Mouse (Mus musculus) heart, postnatal 0 days (tissue): ENCODE measurements around the gene Krtap5-1. TPM values are rescaled to one million over a fixed set of nuclear protein-coding genes. Genes with fewer than 3 reads are reported as not detected.

Source experiments
- ATAC-seq: fragments of 200-750 bp; cut with Nextera tagmentation; 2 replicates; pipeline ENCODE4 v1.8.0; 2017; ENCODE audit warnings: low read depth, moderate number of reproducible peaks, moderate library complexity; ENCODE audit not compliant: insufficient read depth
- DNase-seq: peaks from one replicate; pipeline ENCODE4 v3.0.0-alpha.2; 2016; ENCODE audit warnings: low spot score
- H3K27ac ChIP-seq: fragments of 300-500 bp; sonication (generic); 2 replicates; pipeline ENCODE4 v1.5.1; 2014; ENCODE audit warnings: low read depth, mild to moderate bottlenecking
- H3K27me3 ChIP-seq: fragments of 300-500 bp; sonication (generic); 2 replicates; pipeline ENCODE4 v1.6.1; 2014; ENCODE audit warnings: low read length, mixed read lengths; ENCODE audit not compliant: control insufficient read depth, insufficient read depth
- H3K36me3 ChIP-seq: fragments of 300-500 bp; sonication (generic); replicated peaks from 2 replicates; pipeline ENCODE4 v1.6.1; 2014; ENCODE audit warnings: low read length, mixed read lengths; ENCODE audit not compliant: control insufficient read depth, insufficient read depth
- H3K4me1 ChIP-seq: fragments of 300-500 bp; sonication (generic); 2 replicates; pipeline ENCODE4 v1.6.1; 2014; ENCODE audit warnings: antibody characterized with exemption; ENCODE audit not compliant: control insufficient read depth, insufficient read depth
- H3K4me2 ChIP-seq: fragments of 300-500 bp; sonication (generic); 2 replicates; pipeline ENCODE4 v1.6.1; 2014; ENCODE audit warnings: low read depth, mild to moderate bottlenecking, low read length, moderate library complexity
- H3K4me3 ChIP-seq: fragments of 300-500 bp; sonication (generic); 2 replicates; pipeline ENCODE4 v1.5.1; 2014; ENCODE audit warnings: low read depth, low read length
- H3K9ac ChIP-seq: fragments of 300-500 bp; sonication (generic); replicated peaks from 2 replicates; pipeline ENCODE4 v1.6.1; 2014; ENCODE audit warnings: low read depth, low read length, mixed read lengths
- H3K9me3 ChIP-seq: fragments of 300-500 bp; sonication (generic); replicated peaks from 2 replicates; pipeline ENCODE4 v1.6.1; 2016; ENCODE audit warnings: low read length; ENCODE audit not compliant: control insufficient read depth
- CTCF ChIP-seq: IDR thresholded peaks from 2 replicates; pipeline ENCODE4 v1.5.1; 2016; ENCODE audit warnings: antibody characterized with exemption, control low read depth, low read depth
- EP300 ChIP-seq: IDR thresholded peaks from 2 replicates; pipeline ENCODE4 v1.6.1; 2016; ENCODE audit warnings: antibody characterized with exemption, low read depth
- WGBS: fragments of 180-500 bp; shearing (Covaris S2); extraction: QIAGEN DNeasy Blood & Tissue Kit; methylation state at CpG from one replicate; pipeline ENCODE4 v1.1.7; 2014; 5-methylcytosine and 5-hydroxymethylcytosine counted together
- polyA plus RNA-seq: library from polyadenylated mRNA; unstranded; fragments of >200 nt; fragmentation: Nextera tagmentation; extraction: Ambion mirVana; gene quantifications from 2 replicates; pipeline ENCODE4 v1.2.1, GENCODE M21; 2015
- total RNA-seq: library from RNA; depleted of rRNA; stranded (reverse); fragments of >200 nt; gene quantifications from 2 replicates; pipeline ENCODE4 v1.2.3, GENCODE M21; 2014; ENCODE audit warnings: low replicate concordance; rRNA removed

The Krtap5-1 gene
- total and polyA plus RNA-seq, 2 experiments from 2014 or later, result not detected

DNA sequence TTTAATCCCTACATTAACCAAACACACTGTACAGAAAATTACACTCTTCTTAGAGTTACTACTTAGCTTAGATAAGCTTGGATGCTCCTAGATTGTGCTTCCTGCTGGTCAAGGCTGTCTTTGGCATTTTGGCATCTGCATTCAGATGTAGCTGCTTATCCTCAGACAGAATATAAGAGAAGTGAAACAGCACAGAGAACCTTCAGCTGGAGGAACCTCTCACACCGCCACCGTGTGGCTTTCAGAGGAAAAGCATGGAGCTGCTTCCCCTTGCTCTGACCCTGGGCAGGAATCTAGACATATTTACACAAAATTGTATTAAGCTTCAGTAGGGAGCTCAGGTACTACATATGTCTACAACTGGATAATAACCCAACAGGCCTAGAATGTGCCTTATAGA lies 41.4 kb downstream of the Krtap5-1 start:
- WGBS, result 0% methylated on average over 2 of the region's 2 CpGs
- no peaks in the 10 kb centered on the region for H3K27me3 ChIP-seq

DNA sequence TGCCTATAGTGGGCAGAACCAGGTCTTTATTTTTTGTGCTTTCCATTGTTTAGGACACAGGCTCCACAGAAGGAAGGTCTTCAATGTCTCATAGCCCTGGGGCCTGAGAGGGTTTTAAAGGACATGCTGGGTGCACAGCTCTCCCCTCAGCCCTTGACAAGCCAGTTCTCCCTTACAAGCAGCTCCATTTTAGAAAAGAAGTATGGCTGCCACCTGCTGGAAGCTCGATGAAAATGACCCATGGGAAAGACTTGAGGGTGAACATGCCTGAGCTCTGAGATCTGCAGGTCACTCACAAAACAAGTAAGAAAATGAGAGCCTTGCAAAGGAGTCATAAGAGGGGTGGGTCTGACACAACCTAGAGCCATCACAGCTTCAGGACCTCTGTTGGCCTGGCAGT lies 47.1 kb downstream of the Krtap5-1 start:
- no peaks in the 10 kb centered on the region for H3K27me3 ChIP-seq
- H3K4me3 ChIP-seq, result no peak overlapping the region
- H3K27ac ChIP-seq, result no peak overlapping the region
- DNase-seq, result peak; percentile 30
- H3K36me3 ChIP-seq, result no peaks in the 10 kb centered on the region
- TF ChIP-seq EP300 (no peak), CTCF (peak; percentile 63)
- WGBS, result 3% methylated on average over 1 of the region's 1 CpGs
- no peaks in the 10 kb centered on the region for H3K4me1 ChIP-seq
- H3K9ac ChIP-seq, result no peak overlapping the region
- no peaks in the 10 kb centered on the region for H3K9me3 ChIP-seq
- no peak for ATAC-seq
- no peak overlapping the region for H3K4me2 ChIP-seq

More for the DNA sequence above, 41.4 kb downstream of the Krtap5-1 start:
- no peak overlapping the region for H3K27ac ChIP-seq
- no peak overlapping the region for H3K9ac ChIP-seq
- DNase-seq (peak; percentile 35), ATAC-seq (0 out of 2 replicates have a peak, but pooled peaks have one; percentile 24)
- no peaks in the 10 kb centered on the region for H3K4me1 ChIP-seq
- TF ChIP-seq CTCF, result peak; percentile 60
- no peak for TF ChIP-seq EP300
- H3K36me3 ChIP-seq, result no peaks in the 10 kb centered on the region
- H3K4me3 ChIP-seq, result no peak overlapping the region
- H3K4me2 ChIP-seq, result no peak overlapping the region
- H3K9me3 ChIP-seq, result no peaks in the 10 kb centered on the region

Other genes with a start within 250 kb of the Krtap5-1 start
- gene Mob2, start 236.1 kb downstream of the Krtap5-1 start, total RNA-seq, result 48.3 and 53.6 TPM in 2 replicates
- 45.5 and 49.6 TPM in 2 replicates for gene Mob2, start 236.1 kb downstream of the Krtap5-1 start, polyA plus RNA-seq
- 29.4 and 31.4 TPM in 2 replicates for gene Dusp8, start 201.3 kb downstream of the Krtap5-1 start, total RNA-seq
- 6.4 and 9.0 TPM in 2 replicates for gene Dusp8, start 201.3 kb downstream of the Krtap5-1 start, polyA plus RNA-seq
- gene Gm45618, start 176.4 kb downstream of the Krtap5-1 start, total RNA-seq, result not detected in 2 replicates
- gene Gm45618, start 176.4 kb downstream of the Krtap5-1 start, polyA plus RNA-seq, result not detected in 2 replicates
- gene Gm39115, start 161.1 kb downstream of the Krtap5-1 start, total RNA-seq, result not detected in 2 replicates
- gene Gm39115, start 161.1 kb downstream of the Krtap5-1 start, polyA plus RNA-seq, result not detected in 2 replicates
- gene Gm45337, start 152.5 kb downstream of the Krtap5-1 start, total RNA-seq, result not detected in 2 replicates
- not detected in 2 replicates for gene Gm45337, start 152.5 kb downstream of the Krtap5-1 start, polyA plus RNA-seq
- gene Gm29735, start 140.0 kb downstream of the Krtap5-1 start, total RNA-seq, result not detected in 2 replicates
- gene Gm29735, start 140.0 kb downstream of the Krtap5-1 start, polyA plus RNA-seq, result not detected in 2 replicates
- gene Gm4553, start 131.4 kb downstream of the Krtap5-1 start, total RNA-seq, result not detected in 2 replicates
- gene Gm4553, start 131.4 kb downstream of the Krtap5-1 start, polyA plus RNA-seq, result not detected in 2 replicates
- gene Krtap5-2, start 121.1 kb downstream of the Krtap5-1 start, total RNA-seq, result not detected in 2 replicates
- gene Krtap5-2, start 121.1 kb downstream of the Krtap5-1 start, polyA plus RNA-seq, result not detected in 2 replicates
- not detected in 2 replicates for gene Gm10153, start 106.7 kb downstream of the Krtap5-1 start, total RNA-seq
- not detected in 2 replicates for gene Gm10153, start 106.7 kb downstream of the Krtap5-1 start, polyA plus RNA-seq
- gene Krtap5-3, start 95.8 kb downstream of the Krtap5-1 start, total RNA-seq, result not detected in 2 replicates
- not detected in 2 replicates for gene Krtap5-3, start 95.8 kb downstream of the Krtap5-1 start, polyA plus RNA-seq
- gene Gm7579, start 85.3 kb downstream of the Krtap5-1 start, total RNA-seq, result not detected in 2 replicates
- not detected in 2 replicates for gene Gm7579, start 85.3 kb downstream of the Krtap5-1 start, polyA plus RNA-seq
- gene Krtap5-5, start 67.1 kb downstream of the Krtap5-1 start, total RNA-seq, result not detected in 2 replicates
- not detected in 2 replicates for gene Krtap5-5, start 67.1 kb downstream of the Krtap5-1 start, polyA plus RNA-seq
- gene Gm40460, start 56.0 kb downstream of the Krtap5-1 start, total RNA-seq, result not detected in 2 replicates
- gene Gm40460, start 56.0 kb downstream of the Krtap5-1 start, polyA plus RNA-seq, result not detected in 2 replicates
- gene Gm2431, start 38.8 kb downstream of the Krtap5-1 start, total RNA-seq, result not detected in 2 replicates
- not detected in 2 replicates for gene Gm2431, start 38.8 kb downstream of the Krtap5-1 start, polyA plus RNA-seq
- gene Gm4559, start 22.8 kb downstream of the Krtap5-1 start, total RNA-seq, result not detected in 2 replicates
- not detected in 2 replicates for gene Gm4559, start 22.8 kb downstream of the Krtap5-1 start, polyA plus RNA-seq
- not detected in 2 replicates for gene Krtap5-4, start 6.4 kb upstream of the Krtap5-1 start, total RNA-seq
- gene Krtap5-4, start 6.4 kb upstream of the Krtap5-1 start, polyA plus RNA-seq, result not detected in 2 replicates
- gene Ifitm10, start 76.6 kb upstream of the Krtap5-1 start, total RNA-seq, result 0.62 and 4.0 TPM in 2 replicates
- 3.4 and 3.9 TPM in 2 replicates for gene Ifitm10, start 76.6 kb upstream of the Krtap5-1 start, polyA plus RNA-seq
- gene Gm49369, start 85.5 kb upstream of the Krtap5-1 start, total RNA-seq, result not detected in 2 replicates
- gene Gm49369, start 85.5 kb upstream of the Krtap5-1 start, polyA plus RNA-seq, result 0.85 TPM in 1 of 2 replicates, not detected in the other
- gene Ctsd, start 90.9 kb upstream of the Krtap5-1 start, total RNA-seq, result 1,049 and 1,105 TPM in 2 replicates
- 484 and 489 TPM in 2 replicates for gene Ctsd, start 90.9 kb upstream of the Krtap5-1 start, polyA plus RNA-seq
- 18.0 TPM in 1 of 2 replicates, not detected in the other for gene Syt8, start 137.7 kb upstream of the Krtap5-1 start, total RNA-seq
- gene Syt8, start 137.7 kb upstream of the Krtap5-1 start, polyA plus RNA-seq, result 0.10 TPM in 1 of 2 replicates, not detected in the other
- gene Tnni2, start 144.7 kb upstream of the Krtap5-1 start, total RNA-seq, result not detected in 2 replicates
- gene Tnni2, start 144.7 kb upstream of the Krtap5-1 start, polyA plus RNA-seq, result 8.9 and 9.9 TPM in 2 replicates
- gene Lsp1, start 163.7 kb upstream of the Krtap5-1 start, total RNA-seq, result 20.8 and 84.4 TPM in 2 replicates
- gene Lsp1, start 163.7 kb upstream of the Krtap5-1 start, polyA plus RNA-seq, result 47.7 and 53.1 TPM in 2 replicates
- 0.73 and 11.0 TPM in 2 replicates for gene Tnnt3, start 201.7 kb upstream of the Krtap5-1 start, total RNA-seq
- 2.5 and 3.2 TPM in 2 replicates for gene Tnnt3, start 201.7 kb upstream of the Krtap5-1 start, polyA plus RNA-seq
- gene Mrpl23, start 235.6 kb upstream of the Krtap5-1 start, total RNA-seq, result 87.2 and 90.9 TPM in 2 replicates
- gene Mrpl23, start 235.6 kb upstream of the Krtap5-1 start, polyA plus RNA-seq, result 14.9 TPM in 2 replicates